Mouse (Mus musculus) frontal cortex, adult 2 months (tissue): ENCODE data around the gene Col5a2. TPM values are rescaled to one million over a fixed set of nuclear protein-coding genes. Genes with fewer than 3 reads are reported as not detected.
A peak's percentile ranks its signal among the peaks of the same experiment; 100 is the strongest.
"Not testable (repeated sequence)": the region's sequence is repeated elsewhere in the genome, so short reads cannot be mapped to it uniquely, and the experiment has no call there.

ENCODE experiments used
- DNase-seq, 2 experiments: peaks; one replicate each; pipeline ENCODE4 v3.0.0; 2022; ENCODE audit warnings: low spot score in 1 of 2; ENCODE audit errors: extremely low spot score in 1 of 2
- polyA plus RNA-seq: library from polyadenylated mRNA; depleted of rRNA; stranded (reverse); fragments of >200 nt; gene quantifications from 2 replicates; pipeline ENCODE4 v1.2.3, GENCODE M21; 2012; rRNA removed

Col5a2 gene
- polyA plus RNA-seq, 1 experiment: 5.5 TPM

- DNase-seq: peak; percentile 5 to 71
These were observed 71.2 kb downstream of the Col5a2 start for GRCm38 (mm10) chr1:45431922-45432321.

- no peak for DNase-seq
These were observed 72.6 kb downstream of the Col5a2 start for GRCm38 (mm10) chr1:45430520-45430919.

DNA sequence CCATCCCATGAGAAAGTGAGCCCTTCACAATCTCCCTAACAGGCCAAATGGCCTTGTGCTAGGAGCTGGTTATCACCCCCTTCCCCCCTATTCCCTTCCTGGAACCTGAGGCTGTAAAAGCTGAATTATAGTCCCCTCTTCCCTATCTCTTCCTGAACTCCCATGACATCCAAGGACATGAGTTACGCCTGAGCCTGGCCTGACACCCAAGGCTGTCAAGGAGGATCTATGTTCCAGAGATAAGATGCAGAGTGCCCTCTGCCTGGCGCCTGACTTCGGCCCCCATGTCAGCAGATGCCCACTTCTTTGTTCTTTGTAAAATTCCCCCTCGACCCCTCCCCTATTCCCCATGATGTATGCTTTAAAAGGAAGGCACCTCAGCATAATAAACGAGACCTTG lies 73.9 kb downstream of the Col5a2 start:
- not testable (repeated sequence) for DNase-seq

DNA sequence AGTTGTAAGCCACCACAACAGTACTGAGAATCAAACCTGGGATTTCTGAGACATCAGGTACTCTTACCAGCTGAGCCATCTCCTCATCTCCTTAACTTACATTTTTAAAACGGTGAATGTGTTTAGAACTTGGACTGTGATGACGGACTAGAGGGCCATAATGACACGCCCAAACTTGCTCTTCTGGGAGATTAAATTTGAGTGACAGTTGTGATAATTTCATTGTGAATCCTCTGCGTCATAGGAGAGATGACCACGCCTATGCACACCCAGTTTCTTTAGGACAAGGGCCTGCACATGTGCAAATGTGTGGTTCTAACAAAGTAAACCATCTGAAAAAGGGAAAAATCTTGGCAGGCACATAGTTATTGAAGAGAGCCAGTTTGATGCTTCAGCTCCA lies 79.2 kb downstream of the Col5a2 start:
- no peak for DNase-seq

GRCm38 (mm10) chr1:45420554-45420953 lies 82.5 kb downstream of the Col5a2 start:
- DNase-seq: no peak

DNA sequence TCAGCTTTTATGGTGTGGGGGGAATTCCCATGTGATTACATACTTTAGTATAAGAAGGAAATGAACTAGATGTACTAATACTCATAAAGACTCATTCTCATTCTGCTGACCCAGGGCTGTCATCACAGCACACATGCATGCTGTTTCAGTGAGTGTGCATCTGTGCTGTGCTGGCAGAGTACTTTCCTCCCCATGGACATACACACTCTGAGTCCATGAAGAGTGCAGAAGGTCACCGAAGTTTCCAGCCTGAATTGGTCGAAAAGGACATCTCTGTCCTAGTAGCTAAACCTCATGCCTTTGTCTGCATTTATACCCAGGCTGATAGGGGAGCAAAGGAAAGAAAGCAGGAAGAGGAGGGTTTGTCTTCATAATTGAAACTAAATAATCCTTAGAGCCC lies 83.2 kb downstream of the Col5a2 start:
- no peak for DNase-seq

DNA sequence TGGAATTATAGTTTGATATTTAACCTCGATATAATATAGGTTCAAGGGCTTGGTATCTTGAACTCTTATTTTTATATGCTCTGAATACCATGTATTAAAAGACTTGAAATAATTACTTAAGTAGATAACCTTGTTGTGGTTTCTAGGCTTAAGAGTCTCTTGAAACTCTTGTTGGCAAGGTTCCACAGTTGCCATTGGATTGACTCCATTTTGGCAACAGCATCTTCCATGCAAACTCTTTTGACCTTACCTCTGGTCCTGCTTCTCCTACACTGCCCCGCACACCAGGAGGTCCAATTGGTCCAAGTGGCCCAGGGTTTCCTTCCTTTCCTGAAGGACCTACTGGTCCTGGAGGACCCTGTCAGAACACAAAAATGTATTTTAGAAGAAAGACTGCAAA lies 121.2 kb downstream of the Col5a2 start:
- no peak for DNase-seq

DNA sequence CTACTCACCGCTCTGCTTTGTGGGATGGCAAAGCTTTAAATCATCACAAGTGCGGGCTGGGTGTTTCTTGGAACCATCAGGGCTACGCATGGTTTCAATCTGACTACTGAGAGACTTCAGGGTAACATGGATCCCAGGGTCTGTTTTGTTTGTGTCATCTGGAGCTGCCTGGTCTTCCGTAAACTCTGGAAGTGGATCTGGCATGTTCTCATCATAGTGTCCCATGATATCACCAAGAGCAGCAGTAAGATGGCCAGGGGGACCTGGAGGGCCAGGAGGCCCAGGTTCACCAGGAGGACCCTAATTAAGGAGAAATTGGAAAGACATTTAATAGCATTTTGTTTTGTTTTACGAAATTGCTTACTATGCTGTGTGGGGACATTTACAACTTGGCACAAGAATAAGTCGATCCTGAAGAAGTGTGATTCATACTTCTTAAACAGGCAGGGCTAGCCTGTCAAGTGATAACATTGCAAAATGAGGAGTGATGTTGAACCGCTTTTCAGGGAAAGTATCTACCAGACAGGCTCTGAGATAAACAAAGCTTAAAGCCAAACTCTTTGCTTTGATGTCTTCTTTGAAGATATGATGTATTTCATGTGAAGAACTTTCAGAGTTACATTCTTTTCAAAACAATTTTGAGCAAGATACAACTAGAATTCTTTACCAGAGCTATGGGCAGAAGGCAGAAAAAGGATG lies 122.9 kb downstream of the Col5a2 start:
- DNase-seq: no peak

GRCm38 (mm10) chr1:45365427-45365826 lies 137.7 kb downstream of the Col5a2 start:
- DNase-seq: no peak

GRCm38 (mm10) chr1:45363274-45363673 lies 139.8 kb downstream of the Col5a2 start:
- DNase-seq: no peak

GRCm38 (mm10) chr1:45359673-45360072 lies 143.4 kb downstream of the Col5a2 start:
- no peak for DNase-seq

- DNase-seq: no peak
These were observed 143.9 kb downstream of the Col5a2 start for GRCm38 (mm10) chr1:45359147-45359546.

GRCm38 (mm10) chr1:45358020-45358419 lies 145.1 kb downstream of the Col5a2 start:
- DNase-seq: no peak

GRCm38 (mm10) chr1:45355944-45356343 lies 147.1 kb downstream of the Col5a2 start:
- peak; percentile 23 to 47 for DNase-seq

DNA sequence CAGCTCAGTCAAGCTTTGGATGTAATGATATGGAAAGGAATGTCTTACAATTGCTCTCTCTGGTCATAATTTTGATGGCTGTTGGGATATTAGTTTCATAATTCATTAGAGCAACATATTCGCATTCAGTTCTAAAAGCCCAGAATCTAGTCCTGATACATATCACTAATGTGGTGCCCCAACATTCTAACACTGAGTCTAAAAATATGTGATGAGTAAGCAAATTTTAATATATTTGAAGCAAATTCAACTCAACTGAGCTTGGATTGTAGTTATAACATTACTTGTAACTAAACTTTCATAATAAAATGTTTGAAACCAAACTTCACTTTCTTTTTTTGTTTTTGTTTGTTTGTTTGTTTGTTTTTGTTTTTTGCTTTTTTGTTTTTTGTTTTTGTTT lies 173.9 kb downstream of the Col5a2 start:
- DNase-seq: no peak

Other genes with a start within 250 kb of the Col5a2 start
- gene Col3a1, start 191.7 kb downstream of the Col5a2 start, polyA plus RNA-seq: 3.5 and 3.7 TPM in 2 replicates